Mouse (Mus musculus): ENCODE data around the gene Plch1.
A peak's percentile ranks its signal among the peaks of the same experiment; 100 is the strongest.

Gene Plch1

GRCm38 (mm10) chr3:63899309-63899695, at the start of gene Plch1:
TSS of gene Plch1 (minus strand) at chr3:63899472.
- peak; percentile 21 for DNase-seq

DNA sequence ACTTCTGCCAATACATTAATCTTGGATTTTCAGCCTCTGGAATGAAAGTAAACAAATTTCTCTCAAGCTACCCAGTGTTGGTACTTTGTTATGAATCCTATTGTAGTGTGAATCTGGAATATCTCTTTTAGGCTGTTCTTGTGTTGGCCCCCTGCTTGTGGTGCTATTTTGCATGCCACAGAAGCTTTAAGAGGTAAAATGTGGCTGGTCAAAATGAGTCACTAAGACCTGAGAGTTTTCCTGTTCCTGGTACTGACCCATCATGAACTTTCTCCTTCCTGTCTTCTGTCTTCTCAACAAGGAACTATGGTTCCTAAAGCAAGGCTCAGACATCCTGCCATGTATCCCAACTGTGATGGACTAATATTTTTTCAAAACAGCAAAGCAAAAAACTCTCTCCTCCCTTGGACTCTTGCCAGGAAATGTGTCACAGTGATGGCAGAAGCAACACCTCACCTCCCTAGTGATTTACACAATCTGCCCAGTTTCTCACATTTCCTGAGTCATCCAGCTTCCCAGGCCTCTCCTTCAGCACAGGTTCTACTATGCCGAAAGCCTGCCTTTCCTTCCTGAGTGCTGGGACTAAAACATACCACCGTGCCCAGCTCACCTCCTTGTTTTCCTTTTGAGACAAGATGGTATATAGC, 42.1 kb upstream of the Plch1 start:
- no peak for DNase-seq

DNA sequence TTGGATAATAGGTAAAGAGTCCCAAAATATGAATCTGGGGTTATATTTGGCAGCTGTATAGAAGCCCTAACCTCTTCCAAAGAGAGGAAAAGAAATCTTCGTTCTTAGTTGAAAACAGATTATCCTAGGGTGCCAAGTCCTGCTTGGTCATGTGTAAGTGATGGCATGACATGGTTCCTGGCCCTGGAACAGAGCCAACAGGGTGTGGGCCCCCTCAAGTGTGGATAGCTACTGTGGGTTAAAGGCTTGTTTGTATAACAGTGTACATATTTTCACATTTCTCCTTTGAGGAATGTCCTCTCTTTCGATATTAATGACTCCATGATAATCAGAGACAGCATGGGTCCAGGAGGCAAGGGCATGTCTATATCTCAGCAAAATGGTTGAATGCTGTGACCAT, 39.7 kb upstream of the Plch1 start:
- DNase-seq: no peak

DNA sequence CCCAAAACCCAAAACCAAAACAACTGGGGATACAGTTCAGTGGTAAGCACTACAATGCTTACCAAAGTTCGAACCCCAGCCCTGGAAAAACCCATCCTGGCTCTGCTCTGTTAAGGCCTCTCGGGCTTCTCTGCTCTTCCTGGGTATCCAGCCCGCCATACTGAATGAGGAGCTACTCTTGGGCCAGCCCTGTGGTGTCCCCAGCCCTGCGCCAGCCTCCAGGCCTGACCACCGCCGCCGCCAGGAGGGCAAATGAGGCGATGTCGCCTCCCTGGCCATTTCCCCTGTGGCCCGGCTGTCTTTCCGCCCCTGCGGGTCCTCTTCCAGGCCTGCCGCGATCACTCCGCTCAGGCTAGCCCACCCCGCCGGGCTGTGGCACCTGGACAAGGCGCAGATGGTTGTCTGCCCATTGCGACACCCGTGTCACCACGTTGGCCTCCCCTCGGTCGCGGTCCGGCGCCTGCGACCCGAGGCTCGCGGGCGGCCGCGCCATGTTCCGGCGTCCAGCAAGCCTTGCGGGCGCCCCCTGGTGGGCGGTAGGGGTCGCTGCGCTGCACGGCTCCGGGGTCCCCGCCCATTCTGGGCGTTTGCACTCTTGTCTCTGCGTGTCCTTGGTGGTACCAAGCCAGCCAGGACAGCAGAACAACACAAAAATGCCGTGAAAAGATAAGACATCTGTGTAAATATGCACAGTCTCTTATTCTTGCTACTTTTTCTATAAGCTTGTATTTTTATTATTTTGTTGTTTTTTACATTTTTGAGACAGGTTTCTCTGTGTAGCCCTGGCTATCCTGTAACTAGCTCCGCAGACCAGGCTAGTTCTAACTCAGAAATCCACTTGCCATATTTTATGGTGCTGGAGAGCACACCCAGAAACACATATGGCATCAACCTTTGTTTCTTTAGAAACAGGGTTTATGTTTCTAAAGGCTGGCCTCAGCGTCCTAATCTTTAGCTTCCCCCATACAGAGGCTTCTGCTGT, 29.9 kb upstream of the Plch1 start, which contains the start of gene E130311K13Rik:
E130311K13Rik (minus strand) TSS at position 595 of the 982 bp plus-strand sequence.
- peak; percentile 89 for DNase-seq

GRCm38 (mm10) chr3:63919634-63920033, 20.4 kb upstream of the Plch1 start:
- peak; percentile 13 for DNase-seq

- no peak for DNase-seq
Measured at GRCm38 (mm10) chr3:63910301-63910700, 11.0 kb upstream of the Plch1 start.

GRCm38 (mm10) chr3:63905241-63905640, 6.0 kb upstream of the Plch1 start:
- no peak for DNase-seq

DNA sequence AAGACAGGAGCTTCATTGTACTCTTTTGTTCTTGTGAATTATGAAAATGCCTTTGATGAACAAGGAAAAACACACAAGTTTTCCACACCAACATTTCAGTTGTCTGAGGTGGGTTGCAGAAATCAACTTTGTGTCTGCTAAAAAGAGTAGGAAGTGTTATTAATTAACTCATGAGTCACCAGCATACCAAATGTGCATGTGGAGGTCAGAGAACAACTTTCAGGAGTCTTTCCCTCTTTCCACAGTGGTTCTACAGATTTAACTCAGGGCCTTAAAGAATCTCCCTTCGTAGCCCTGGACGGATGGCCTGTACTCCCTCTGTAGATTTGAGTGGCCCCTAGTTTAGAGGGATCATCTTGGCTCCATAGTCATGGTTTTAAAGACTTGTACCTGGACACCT, 4.9 kb upstream of the Plch1 start:
- DNase-seq: no peak

DNA sequence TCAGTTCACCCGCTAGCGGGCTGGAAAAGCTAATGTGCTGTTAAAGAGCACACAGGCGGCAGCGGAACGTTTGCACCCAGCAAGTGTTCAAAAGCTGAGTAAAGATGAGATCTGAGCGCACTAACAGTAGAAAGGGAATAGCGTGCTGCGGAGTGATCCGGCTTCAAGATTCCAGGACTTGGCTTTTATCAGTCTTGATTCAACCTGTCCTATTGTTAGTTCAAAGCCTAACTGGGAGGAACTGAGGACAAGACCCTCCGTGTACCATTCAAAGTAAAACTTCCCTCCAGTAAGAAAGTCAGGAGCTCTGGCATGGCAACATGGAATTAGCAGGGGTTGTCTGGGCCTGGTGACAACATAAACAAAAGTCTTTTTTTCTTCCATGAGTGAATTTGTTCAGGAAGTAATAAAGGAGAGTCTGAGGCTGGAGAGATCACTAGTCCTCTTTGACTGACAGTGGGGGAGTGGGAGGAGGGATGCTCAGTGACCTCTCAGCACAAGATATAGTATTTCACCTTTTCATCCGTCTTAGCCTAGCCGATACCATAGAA, 824 bp upstream of the Plch1 start:
- no peak for DNase-seq

- DNase-seq: peak; percentile 64
Measured at GRCm38 (mm10) chr3:63898581-63899308, 527 bp downstream of the Plch1 start.

DNA sequence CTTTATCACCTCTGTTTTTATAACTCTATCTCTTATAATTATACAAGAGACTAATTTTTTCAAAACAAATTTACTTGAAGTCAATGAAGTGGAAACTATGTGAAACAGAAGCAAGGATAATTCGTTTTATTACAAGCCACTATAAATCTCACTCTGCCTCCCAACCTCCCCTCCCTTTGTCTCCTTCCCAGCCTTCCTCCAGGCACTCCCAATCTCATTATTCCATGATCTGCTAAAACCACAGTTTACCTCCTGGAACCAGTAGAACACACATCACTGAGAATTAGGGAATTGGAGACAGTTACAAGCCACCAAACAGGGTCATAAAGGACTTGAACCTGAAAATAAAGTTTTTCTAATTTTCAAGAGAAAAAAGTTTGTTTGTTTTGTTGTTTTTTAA, 2.1 kb downstream of the Plch1 start:
- DNase-seq: no peak

DNA sequence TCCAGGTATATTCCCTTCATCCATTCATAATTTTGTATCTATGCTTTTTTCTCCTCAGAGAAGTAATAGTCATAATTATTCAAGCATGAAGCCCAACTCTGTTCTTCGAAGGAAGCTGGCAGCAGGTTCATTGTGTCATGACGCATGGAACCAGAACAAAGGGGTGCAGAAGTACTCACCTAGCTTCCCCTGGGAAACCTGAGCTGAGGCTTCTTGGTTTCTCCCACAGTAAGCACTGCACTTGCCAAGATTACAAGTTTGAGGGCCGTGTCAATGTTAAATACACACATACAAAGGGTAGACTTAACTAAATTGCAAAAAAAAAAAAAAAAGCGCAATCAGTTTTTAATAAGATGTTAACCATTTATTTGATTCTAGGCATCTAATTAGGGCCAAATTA, 3.0 kb downstream of the Plch1 start:
- DNase-seq: no peak

GRCm38 (mm10) chr3:63895786-63896185, 3.5 kb downstream of the Plch1 start:
- no peak for DNase-seq

- no peak for DNase-seq
Measured at GRCm38 (mm10) chr3:63893677-63894076, 5.6 kb downstream of the Plch1 start.

GRCm38 (mm10) chr3:63892154-63892553, 7.1 kb downstream of the Plch1 start:
- no peak for DNase-seq

DNA sequence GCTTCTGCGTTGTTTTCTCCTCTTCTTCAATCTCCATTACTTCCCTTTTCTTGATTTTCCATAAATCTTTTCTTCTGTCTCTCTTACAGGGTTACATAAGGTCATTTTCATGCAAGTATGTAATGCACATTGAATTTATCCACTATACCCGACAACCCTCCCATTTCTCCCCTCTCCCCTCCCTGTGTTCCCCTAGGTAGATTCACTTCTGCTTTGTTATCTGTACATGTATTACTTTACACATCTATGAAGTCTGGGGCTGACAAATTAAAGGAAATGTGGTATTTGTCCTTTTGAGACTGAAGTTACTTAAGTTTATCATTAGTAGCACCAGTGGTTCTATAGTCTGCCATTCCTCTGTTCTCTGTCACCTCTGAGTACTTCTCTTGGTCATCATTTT, 18.2 kb downstream of the Plch1 start:
- no peak for DNase-seq

DNA sequence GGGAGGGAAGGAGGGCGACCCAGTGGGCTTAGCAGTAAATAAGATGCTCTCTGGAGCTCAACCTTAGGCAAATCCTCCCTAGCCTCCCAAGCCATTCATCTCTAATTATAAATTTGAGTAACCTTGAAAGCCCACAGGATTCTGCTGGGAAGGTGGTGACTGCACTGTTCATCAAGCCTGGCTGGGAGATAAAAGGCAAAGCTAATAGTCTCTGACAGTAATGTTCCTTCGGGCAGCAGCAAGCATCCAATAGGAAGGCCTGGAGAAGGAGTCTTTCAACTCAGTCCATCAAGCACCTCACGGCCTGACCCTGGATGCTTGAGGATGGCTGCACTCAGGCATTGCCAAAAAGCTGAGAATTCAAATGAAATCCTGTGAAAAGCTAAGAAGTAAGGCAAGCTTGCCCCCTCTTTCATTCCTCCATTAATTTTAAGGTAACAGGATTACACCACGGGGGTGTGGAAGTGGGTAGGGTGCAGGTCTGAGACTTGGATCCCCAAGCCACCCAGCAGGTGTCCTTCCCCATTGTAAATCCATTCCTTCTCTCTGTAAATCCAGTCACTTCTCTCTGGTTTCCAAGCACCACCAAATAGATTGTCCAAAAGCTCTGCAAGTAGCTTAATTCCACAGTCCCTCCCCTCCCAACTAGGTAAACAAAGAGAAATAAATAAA, 20.1 kb downstream of the Plch1 start:
- DNase-seq: no peak

DNA sequence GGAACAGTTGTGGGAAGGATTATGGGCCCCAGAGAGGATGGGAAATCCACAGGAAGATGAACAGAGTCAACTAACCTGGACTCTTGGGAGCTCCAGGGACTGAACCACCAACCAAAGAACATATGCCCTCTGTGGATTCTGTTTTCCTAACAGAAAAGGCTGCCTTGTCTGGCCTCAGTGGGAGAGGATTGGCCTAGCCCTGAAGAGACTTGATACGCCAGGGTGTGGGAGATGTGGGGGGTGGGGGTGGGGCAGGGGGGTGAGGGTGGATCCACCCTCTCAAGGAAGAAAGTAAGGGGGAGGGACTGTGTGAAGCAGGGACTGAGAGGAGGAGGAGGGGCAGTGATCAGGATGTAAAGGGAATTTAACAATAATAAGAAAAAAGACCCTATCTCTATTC, 26.5 kb downstream of the Plch1 start:
- no peak for DNase-seq

DNA sequence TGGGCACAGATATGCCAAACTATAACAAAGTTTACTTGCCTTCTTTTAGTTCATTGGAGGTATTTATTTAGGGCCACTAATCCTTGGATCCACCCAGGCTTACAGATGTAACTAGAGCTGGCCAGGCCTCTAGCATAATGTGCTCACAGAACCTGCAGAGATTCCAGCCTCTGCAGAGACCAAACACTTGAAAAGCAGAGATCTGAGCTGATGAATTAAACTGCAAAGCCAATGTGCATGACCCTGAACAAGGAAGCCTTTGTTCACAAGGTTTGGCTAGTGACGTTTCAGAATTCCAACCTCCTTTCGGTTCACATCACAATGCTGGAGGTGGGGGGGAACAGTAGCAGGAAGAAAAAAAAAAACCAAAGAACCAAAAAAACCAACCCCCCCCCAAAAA, 28.0 kb downstream of the Plch1 start:
- no peak for DNase-seq

DNA sequence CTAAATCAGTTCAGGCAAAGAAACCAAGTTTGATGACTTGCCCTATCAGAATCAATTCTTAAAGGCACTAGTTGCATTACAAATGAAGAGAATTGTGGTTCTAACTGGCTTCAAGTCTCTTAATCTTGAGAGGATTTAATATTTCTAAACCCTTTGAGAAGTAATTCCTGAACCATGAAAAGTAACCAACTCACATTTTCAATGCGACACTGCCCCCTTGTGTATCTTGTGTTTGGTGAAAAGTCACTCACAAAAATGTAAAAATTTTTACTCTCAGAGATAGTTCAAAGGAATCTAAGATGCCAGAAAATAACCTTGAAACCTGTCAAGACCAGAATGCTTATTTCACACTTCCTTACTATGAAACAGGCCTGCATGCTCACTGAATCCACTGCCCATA, 31.0 kb downstream of the Plch1 start:
- no peak for DNase-seq

GRCm38 (mm10) chr3:63865069-63865468, 34.2 kb downstream of the Plch1 start:
- no peak for DNase-seq

- no peak for DNase-seq
Measured at GRCm38 (mm10) chr3:63862716-63863115, 36.6 kb downstream of the Plch1 start.

- no peak for DNase-seq
Measured at GRCm38 (mm10) chr3:63852828-63853227, 46.4 kb downstream of the Plch1 start.

Measured in liver (tissue).